Mouse (Mus musculus): ENCODE measurements at regions not wholly inside any gene's neighbourhood (a gene's known extent, or its start where the extent isn't known, plus 50 kb on each side); places are given as distances from the start of the nearest gene placed in this dataset.

DNA sequence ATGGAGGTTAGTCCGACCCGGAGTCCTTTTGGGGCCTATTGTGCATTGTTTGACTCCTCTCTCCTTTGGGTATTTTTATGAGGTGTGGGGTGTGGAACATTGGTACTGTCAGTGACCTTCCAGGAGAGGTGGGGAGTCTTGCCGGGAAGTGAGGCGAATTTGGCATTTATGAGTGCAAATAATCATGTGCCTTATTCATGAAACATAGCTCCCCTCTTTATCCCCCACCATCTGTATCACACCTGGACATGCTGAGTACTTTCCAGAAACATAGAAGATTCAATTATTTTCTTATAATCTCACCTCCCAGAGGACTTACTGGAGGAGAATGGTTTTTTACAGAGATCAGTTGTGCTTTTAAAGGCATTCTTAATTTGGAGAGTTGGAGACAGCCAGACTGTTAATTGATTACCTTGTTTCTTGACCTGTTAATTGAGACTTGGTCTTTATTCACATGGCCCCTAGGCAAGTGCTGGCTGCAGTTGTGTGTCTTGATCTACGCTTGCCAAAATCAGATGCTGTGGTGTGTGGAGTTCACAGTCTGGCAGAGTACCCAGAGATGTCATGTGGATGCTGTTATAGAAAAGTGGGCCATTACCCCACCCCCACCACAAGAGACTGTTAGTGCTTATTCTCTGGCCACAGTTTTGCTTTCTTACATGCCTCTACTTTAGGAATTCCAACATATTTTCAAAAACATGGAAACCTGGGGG is 215.5 kb downstream of the Slc30a10 start:
- no peaks in the 10 kb centered on the region for H3K27me3 ChIP-seq
- H3K9me3 ChIP-seq (replicated peaks) = no peaks in the 10 kb centered on the region
- no peak for DNase-seq
- H3K27ac ChIP-seq = no peak overlapping the region
- no peak overlapping the region for H3K9ac ChIP-seq
- H3K4me3 ChIP-seq (replicated peaks) = no peak overlapping the region
- H3K4me1 ChIP-seq (replicated peaks) = no peaks in the 10 kb centered on the region
- H3K4me2 ChIP-seq = no peak overlapping the region
- H3K36me3 ChIP-seq = no peaks in the 10 kb centered on the region
- 69% methylated on average over 5 of the region's 5 CpGs for whole genome bisulfite sequencing (ENCODE audit: insufficient replicate concordance)
- no peak for ATAC-seq (ENCODE audit: low read depth)

DNA sequence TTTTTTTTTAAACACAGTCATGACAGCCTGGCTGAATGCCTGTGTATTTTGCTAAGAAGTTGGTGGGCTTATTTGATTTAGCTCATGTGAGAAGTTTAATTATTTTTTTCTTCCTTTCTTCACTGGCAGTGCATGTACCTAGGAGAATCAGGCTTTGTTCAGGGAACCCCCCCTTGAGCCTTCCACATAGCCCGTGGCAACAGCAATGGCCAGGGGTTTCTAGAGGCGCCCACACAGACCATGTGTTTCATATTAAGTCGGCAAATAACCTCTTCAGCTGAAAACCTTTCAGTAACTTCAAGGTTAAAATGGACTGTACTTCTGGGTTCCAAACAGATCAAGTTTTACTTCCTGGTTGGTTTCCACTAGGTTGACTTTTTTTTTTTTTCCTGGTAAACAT is 218.3 kb downstream of the Slc30a10 start:
- no peak for DNase-seq
- Histone ChIP-seq H3K4me1 (replicated peaks) (no peaks in the 10 kb centered on the region), H3K9me3 (replicated peaks) (no peaks in the 10 kb centered on the region), H3K27ac (no peak overlapping the region), H3K27me3 (no peaks in the 10 kb centered on the region), H3K36me3 (no peaks in the 10 kb centered on the region), H3K4me3 (replicated peaks) (no peak overlapping the region), H3K9ac (no peak overlapping the region), H3K4me2 (no peak overlapping the region)
- WGBS (ENCODE audit: insufficient replicate concordance) = 55% methylated on average over 3 of the region's 3 CpGs
- no peak for ATAC-seq (ENCODE audit: low read depth)

DNA sequence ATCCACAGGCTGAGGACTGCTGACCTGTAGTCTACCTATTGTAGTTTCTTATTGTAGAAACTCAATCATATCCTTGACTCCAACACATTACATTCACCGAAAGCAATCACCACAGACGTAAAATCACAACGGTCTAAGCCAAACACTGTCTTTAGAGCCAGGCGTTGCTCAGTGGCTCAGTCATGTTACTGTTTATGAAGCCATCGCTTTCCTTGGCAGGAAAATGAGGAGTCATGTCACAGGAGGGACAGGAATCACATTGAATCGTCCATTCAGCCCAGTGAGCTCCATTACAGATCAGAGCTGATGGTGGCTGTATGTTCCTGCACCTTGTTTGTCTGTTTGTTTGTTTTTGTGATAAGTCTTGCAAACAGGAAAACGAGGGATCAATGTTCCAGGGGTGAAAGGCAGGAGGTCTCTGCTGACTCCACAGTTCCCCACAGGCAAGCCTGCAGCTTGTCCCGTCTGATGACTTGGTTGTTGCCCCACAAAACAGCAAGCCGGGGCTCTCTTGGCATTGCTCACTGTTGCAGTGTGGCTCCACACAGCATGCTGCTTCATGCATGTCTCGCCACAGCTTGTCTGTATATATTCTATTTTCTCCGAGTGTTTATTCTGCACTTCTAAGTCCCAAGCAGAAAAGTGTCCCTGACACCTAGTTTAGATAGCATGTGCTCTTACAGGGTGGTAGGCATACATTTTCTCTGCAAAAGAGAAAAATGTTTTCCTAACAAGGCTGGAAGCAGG is 221.2 kb downstream of the Slc30a10 start:
- H3K9ac ChIP-seq = no peak overlapping the region
- H3K9me3 ChIP-seq (replicated peaks) = no peaks in the 10 kb centered on the region
- H3K4me2 ChIP-seq = no peak overlapping the region
- no peaks in the 10 kb centered on the region for H3K4me1 ChIP-seq (replicated peaks)
- no peaks in the 10 kb centered on the region for H3K36me3 ChIP-seq
- DNase-seq (no peak), ATAC-seq (ENCODE audit: low read depth) (no peak)
- no peak overlapping the region for H3K4me3 ChIP-seq (replicated peaks)
- WGBS (ENCODE audit: insufficient replicate concordance) = 57% methylated on average over 11 of the region's 11 CpGs
- no peaks in the 10 kb centered on the region for H3K27me3 ChIP-seq
- H3K27ac ChIP-seq = no peak overlapping the region

DNA sequence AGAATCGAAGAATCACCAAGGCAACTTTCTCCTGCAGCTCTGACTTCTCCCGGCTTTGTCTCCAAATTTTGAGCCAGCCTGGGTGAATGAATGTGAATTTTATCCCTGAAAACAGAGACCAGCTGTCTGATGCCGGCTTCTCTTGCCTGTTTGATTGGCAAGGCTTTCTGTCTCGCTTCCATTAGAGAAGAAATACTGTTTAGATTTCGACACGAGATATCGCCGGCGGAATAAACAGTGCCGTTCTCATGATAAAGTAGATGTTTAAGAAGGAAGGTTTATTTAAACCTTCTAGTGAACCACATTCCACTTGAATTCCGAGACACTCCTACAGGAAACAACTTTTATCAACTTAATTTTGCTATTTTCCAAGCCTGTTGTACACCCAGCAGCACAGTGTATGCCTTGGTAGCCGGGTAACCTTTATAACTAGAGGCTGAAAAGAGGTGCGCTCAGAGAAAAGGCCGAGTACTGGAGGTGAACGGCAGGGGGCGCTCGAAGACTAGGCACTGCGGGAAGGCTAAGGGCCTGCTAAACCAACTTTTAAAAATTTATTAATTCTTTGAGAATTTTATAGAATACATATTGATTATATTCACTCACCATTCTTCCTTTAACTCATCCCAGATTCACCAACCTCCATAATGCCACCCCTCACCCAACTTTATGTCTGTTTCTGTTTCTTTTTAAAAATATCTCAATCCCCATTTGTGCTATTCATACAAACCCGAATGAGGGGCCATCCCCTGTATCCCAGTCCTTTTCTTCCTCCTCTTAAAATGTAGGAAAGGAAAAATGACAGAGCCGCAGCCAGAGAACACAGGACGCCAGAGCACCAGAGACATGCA is 227.2 kb downstream of the Slc30a10 start:
- DNase-seq = peak; percentile 27
- WGBS (ENCODE audit: insufficient replicate concordance) = 39% methylated on average over 21 of the region's 21 CpGs
- H3K4me2 ChIP-seq = no peak overlapping the region

DNA sequence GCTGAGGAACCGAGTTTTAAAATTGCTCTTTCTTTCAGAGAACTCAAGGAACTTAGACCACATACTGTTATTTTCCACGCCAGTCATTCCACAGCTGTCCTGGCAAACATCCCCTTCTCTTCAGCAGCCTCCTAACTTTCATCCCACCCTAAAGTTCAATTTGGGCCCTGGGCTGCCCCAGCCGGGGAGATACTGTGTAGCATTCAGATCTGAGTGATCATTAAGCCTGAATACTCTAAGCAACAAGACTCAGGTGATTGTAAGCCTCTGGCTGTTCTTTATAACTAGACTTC is 227.8 kb downstream of the Slc30a10 start:
- Histone ChIP-seq H3K9ac (no peak overlapping the region), H3K4me2 (no peak overlapping the region), H3K9me3 (replicated peaks) (no peaks in the 10 kb centered on the region), H3K36me3 (no peaks in the 10 kb centered on the region), H3K27ac (no peak overlapping the region), H3K27me3 (no peaks in the 10 kb centered on the region), H3K4me3 (replicated peaks) (no peak overlapping the region), H3K4me1 (replicated peaks) (no peaks in the 10 kb centered on the region)
- WGBS (ENCODE audit: insufficient replicate concordance) = 72% methylated on average over 3 of the region's 3 CpGs
- ATAC-seq (ENCODE audit: low read depth) = no peak
- DNase-seq = no peak

More for the DNA sequence above, 227.2 kb downstream of the Slc30a10 start:
- Histone ChIP-seq H3K4me1 (replicated peaks) (no peaks in the 10 kb centered on the region), H3K36me3 (no peaks in the 10 kb centered on the region), H3K9ac (no peak overlapping the region), H3K27ac (no peak overlapping the region), H3K4me3 (replicated peaks) (no peak overlapping the region), H3K9me3 (replicated peaks) (no peaks in the 10 kb centered on the region), H3K27me3 (no peaks in the 10 kb centered on the region)
- no peak for ATAC-seq (ENCODE audit: low read depth)

DNA sequence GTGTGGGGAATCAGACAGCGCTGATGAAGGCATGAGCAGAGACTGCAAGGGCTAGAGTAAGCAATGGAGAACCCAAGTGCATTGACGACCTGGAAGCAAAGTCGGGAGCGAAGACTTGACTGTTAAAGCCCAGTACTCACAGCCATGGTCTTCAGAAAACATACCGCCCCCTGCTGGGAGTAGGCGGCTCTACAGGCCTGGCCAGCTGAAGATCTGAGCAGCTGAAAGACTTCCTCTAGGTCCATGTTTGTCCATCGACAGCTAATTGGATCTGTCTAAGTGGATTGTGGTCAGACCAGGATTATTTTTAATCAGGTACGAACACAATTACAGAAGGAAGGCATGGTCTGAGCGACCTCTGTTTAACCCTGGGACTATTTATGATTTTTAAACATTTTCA is 230.0 kb downstream of the Slc30a10 start:
- no peaks in the 10 kb centered on the region for H3K36me3 ChIP-seq
- no peaks in the 10 kb centered on the region for H3K27me3 ChIP-seq
- H3K9ac ChIP-seq = no peak overlapping the region
- H3K4me3 ChIP-seq (replicated peaks) = no peak overlapping the region
- no peak overlapping the region for H3K27ac ChIP-seq
- DNase-seq = peak; percentile 15
- H3K9me3 ChIP-seq (replicated peaks) = no peaks in the 10 kb centered on the region
- H3K4me1 ChIP-seq (replicated peaks) = no peaks in the 10 kb centered on the region
- ATAC-seq (ENCODE audit: low read depth) = peak; percentile 23; the same call in 1 of the 2 replicates
- no peak overlapping the region for H3K4me2 ChIP-seq
- 44% methylated on average over 9 of the region's 9 CpGs for WGBS (ENCODE audit: insufficient replicate concordance)

DNA sequence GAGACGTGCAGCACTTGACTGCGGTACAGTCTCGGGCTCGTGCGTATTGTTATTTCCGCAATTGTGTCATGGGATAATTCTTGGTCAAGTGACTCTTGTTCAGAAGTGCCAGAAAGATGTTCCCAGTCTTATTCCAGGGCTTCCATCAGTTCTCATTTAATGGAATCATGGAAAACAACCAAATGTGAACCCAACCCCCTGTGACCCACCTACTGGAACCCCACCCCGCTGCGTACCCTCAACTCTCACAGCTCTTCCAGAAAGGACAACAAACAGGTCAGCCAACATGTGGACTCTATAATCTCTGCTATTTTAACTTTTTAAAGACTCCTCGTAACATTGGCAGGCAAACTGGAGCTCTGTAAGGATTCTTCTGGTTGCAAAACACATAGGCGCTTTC is 233.9 kb downstream of the Slc30a10 start:
- H3K4me3 ChIP-seq (replicated peaks) = no peak overlapping the region
- ATAC-seq (ENCODE audit: low read depth) (no peak), DNase-seq (no peak)
- H3K4me1 ChIP-seq (replicated peaks) = no peaks in the 10 kb centered on the region
- no peak overlapping the region for H3K4me2 ChIP-seq
- H3K9ac ChIP-seq = no peak overlapping the region
- H3K36me3 ChIP-seq = no peaks in the 10 kb centered on the region
- no peaks in the 10 kb centered on the region for H3K27me3 ChIP-seq
- H3K9me3 ChIP-seq (replicated peaks) = no peaks in the 10 kb centered on the region
- H3K27ac ChIP-seq = no peak overlapping the region
- 87% methylated on average over 10 of the region's 10 CpGs for WGBS (ENCODE audit: insufficient replicate concordance)

DNA sequence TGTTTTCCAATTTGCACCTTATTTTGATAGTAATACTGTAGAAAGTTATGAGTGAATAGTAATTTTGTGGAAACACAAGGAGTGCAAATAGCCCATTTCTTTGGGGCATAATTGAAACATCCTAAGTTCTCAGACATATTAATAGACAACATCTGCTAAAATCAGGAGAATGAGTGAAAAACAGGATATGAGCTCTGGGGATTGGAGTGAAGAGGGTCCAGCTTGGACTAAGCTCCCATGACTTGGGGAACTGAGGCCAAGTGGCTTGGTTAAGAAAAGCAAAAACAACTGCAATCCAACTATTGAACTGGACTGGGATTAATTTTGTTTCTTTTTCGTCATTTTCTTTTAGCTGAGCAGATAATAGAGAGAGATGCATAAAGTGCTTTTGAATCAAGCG is 240.7 kb downstream of the Slc30a10 start:
- Histone ChIP-seq H3K4me2 (no peak overlapping the region), H3K27me3 (no peaks in the 10 kb centered on the region), H3K9ac (no peak overlapping the region), H3K4me1 (replicated peaks) (no peaks in the 10 kb centered on the region), H3K9me3 (replicated peaks) (no peaks in the 10 kb centered on the region), H3K36me3 (no peaks in the 10 kb centered on the region), H3K4me3 (replicated peaks) (no peak overlapping the region), H3K27ac (no peak overlapping the region)
- DNase-seq (no peak), ATAC-seq (ENCODE audit: low read depth) (no peak)
- WGBS (ENCODE audit: insufficient replicate concordance) = 76% methylated on average over 2 of the region's 2 CpGs

DNA sequence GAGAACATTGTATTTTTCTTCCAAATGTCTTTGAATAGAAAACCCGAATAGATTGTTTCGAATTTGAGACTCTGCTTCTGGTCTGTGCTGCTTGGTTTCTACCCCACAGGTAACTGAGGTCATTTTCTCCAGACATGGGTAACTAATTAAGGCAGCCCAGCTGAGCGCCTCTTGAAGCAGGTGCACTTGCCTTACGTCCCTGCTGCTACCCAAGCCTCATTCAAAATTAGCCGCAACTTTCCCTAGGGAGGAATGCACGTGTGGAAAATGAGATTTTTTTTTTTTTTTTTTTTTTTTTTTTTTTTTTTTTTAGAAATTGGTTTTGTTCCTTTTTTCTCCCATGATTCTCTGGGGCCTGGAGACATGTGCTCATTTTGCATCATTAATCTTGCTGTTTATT is 245.1 kb downstream of the Slc30a10 start:
- DNase-seq = no peak
- 60% methylated on average over 6 of the region's 6 CpGs for WGBS (ENCODE audit: insufficient replicate concordance)
- Histone ChIP-seq H3K4me1 (replicated peaks) (no peaks in the 10 kb centered on the region), H3K9ac (no peak overlapping the region), H3K27ac (no peak overlapping the region), H3K4me3 (replicated peaks) (no peak overlapping the region), H3K4me2 (no peak overlapping the region), H3K36me3 (no peaks in the 10 kb centered on the region), H3K9me3 (replicated peaks) (no peaks in the 10 kb centered on the region), H3K27me3 (no peaks in the 10 kb centered on the region)
- no peak for ATAC-seq (ENCODE audit: low read depth)

DNA sequence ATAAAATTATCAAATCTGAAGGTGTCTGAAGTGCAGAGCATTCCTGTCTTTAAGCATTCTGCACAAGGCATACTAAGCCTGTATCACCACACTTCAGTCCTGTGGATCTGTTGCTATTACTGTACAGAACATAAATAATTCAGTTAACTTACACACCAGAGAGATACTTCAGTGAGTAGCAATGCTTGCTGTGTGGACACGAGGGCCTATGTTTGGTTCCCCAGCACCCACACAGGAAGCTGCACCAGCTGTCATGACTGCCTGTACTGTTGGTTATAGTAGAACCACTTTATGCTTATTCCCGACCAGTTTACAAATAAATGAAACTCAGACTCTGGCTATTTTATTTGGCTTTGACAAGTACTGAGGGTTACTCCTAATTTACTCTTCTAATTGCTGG is 271.7 kb downstream of the Slc30a10 start:
- Histone ChIP-seq H3K27ac (no peak overlapping the region), H3K4me2 (no peak overlapping the region), H3K9me3 (replicated peaks) (no peaks in the 10 kb centered on the region), H3K27me3 (no peaks in the 10 kb centered on the region), H3K36me3 (no peaks in the 10 kb centered on the region), H3K9ac (no peak overlapping the region), H3K4me3 (replicated peaks) (no peak overlapping the region), H3K4me1 (replicated peaks) (peaks cover 33% of the 10 kb centered on the region)
- 52% methylated on average over 2 of the region's 2 CpGs for WGBS (ENCODE audit: insufficient replicate concordance)
- ATAC-seq (ENCODE audit: low read depth) = no peak
- no peak for DNase-seq

DNA sequence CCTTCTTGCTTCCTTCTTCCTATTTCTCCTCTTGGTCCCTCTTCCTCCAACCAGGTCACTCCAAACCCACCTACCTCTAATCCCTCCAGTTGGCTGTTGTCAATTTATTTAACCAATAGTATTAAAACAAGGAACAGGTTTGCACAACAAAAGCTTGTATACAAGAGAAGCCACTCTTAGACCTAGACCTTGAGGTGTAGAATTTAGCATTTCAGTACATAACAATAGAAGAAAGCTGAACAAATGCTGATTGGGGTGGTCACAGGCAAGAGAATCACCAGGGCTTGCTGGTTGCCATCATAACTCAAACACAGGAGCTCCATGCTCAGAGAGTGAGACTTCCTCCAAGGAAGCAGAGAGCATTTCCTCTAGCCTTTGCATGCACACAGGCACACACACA is 272.2 kb downstream of the Slc30a10 start:
- no peaks in the 10 kb centered on the region for H3K9me3 ChIP-seq (replicated peaks)
- no peak overlapping the region for H3K4me3 ChIP-seq (replicated peaks)
- ATAC-seq (ENCODE audit: low read depth) (no peak), DNase-seq (no peak)
- H3K4me2 ChIP-seq = no peak overlapping the region
- H3K36me3 ChIP-seq = no peaks in the 10 kb centered on the region
- H3K27me3 ChIP-seq = no peaks in the 10 kb centered on the region
- H3K9ac ChIP-seq = no peak overlapping the region
- peaks cover 37% of the 10 kb centered on the region for H3K4me1 ChIP-seq (replicated peaks)
- H3K27ac ChIP-seq = no peak overlapping the region

Data from liver, embryonic 13.5 days (tissue).